In genomic region chr4:57764926-57765325, GRCm38 (mm10) we compare ENCODE assay signal across 11 mouse cellular contexts. TPM values are rescaled to one million over a fixed set of nuclear protein-coding genes. Genes with fewer than 3 reads are reported as not detected.
DNase-seq lines count a peak whose midpoint lies in the region; ATAC-seq and TF ChIP-seq lines count a peak whose summit lies in the region.
"Had no signal": no experiment of that assay in that cellular context is flagged by ENCODE, and none has a peak within 500 bp of the region (broad histone marks: within the 10 kb centered on the region; RNA-seq: fewer than 3 reads in every experiment).

No protein-coding gene starts in this region.

- H3K4me1 ChIP-seq in lung, embryonic 16.5 days (replicated peaks; ENCODE audit: control insufficient read depth, insufficient read depth, low read length): peaks cover 32% of the 10 kb centered on the region
- peaks cover 23 to 56% of the 10 kb centered on the region in 2 experiments for H3K4me1 ChIP-seq in heart, embryonic 14.5 days (ENCODE audit: control insufficient read depth in 2 of 2, insufficient read depth in 2 of 2, low read length in 2 of 2)
- H3K4me1 ChIP-seq in kidney, embryonic 15.5 days: peaks cover 31% of the 10 kb centered on the region
- H3K4me1 ChIP-seq in stomach, postnatal 0 days (replicated peaks; ENCODE audit: control insufficient read depth, insufficient read depth): 0 out of 2 replicates have a peak, but pooled peaks cover 2% of the 10 kb centered on the region
- no peaks in the 10 kb centered on the region for H3K4me1 ChIP-seq in forebrain, embryonic 14.5 days (ENCODE audit: control insufficient read depth, insufficient read depth, low read length)

- H3K9ac ChIP-seq in lung, embryonic 16.5 days (ENCODE audit: low read length): no peak overlapping the region
- peak overlapping the region; percentile 41; the same call in 1 of the 2 replicates for H3K9ac ChIP-seq in heart, embryonic 14.5 days (ENCODE audit: low read length)
- H3K9ac ChIP-seq in kidney, embryonic 15.5 days: no peak overlapping the region
- no peak overlapping the region for H3K9ac ChIP-seq in stomach, postnatal 0 days (ENCODE audit: low read length)
- H3K9ac ChIP-seq in forebrain, embryonic 14.5 days (ENCODE audit: low read length): no peak overlapping the region

- H3K4me3 ChIP-seq in lung, embryonic 16.5 days (ENCODE audit: low read length): no peak overlapping the region
- H3K4me3 ChIP-seq in heart, embryonic 14.5 days (ENCODE audit: control insufficient read depth in 1 of 2, insufficient read depth in 1 of 2, low read depth in 1 of 2, low read length in 2 of 2): no peak overlapping the region
- H3K4me3 ChIP-seq in kidney, embryonic 15.5 days (replicated peaks): no peak overlapping the region
- no peak overlapping the region for H3K4me3 ChIP-seq in stomach, postnatal 0 days (ENCODE audit: low read depth, low read length)
- no peak overlapping the region for H3K4me3 ChIP-seq in forebrain, embryonic 14.5 days (ENCODE audit: low read depth, low read length)

- H3K27ac ChIP-seq in lung, embryonic 16.5 days (ENCODE audit: low read length): peak overlapping the region; percentile 92
- peak overlapping the region; percentile 73 to 90 for H3K27ac ChIP-seq in heart, embryonic 14.5 days (replicated peaks in 1 of 2; ENCODE audit: control insufficient read depth in 1 of 2, insufficient read depth in 1 of 2, low read depth in 2 of 2, low read length in 2 of 2)
- peak overlapping the region; percentile 73 for H3K27ac ChIP-seq in kidney, embryonic 15.5 days
- 0 out of 2 replicates have a peak overlapping the region, but pooled peaks have one; percentile 14 for H3K27ac ChIP-seq in stomach, postnatal 0 days (replicated peaks)
- H3K27ac ChIP-seq in forebrain, embryonic 14.5 days (ENCODE audit: low read depth, low read length): no peak overlapping the region

- H3K36me3 ChIP-seq in lung, embryonic 16.5 days (ENCODE audit: control insufficient read depth, insufficient read depth, low read length): no peaks in the 10 kb centered on the region
- 0 out of 2 replicates have a peak, but pooled peaks cover 3% of the 10 kb centered on the region for H3K36me3 ChIP-seq in heart, embryonic 14.5 days (ENCODE audit: control insufficient read depth, insufficient read depth, low read length)
- H3K36me3 ChIP-seq in kidney, embryonic 15.5 days: no peaks in the 10 kb centered on the region
- H3K36me3 ChIP-seq in stomach, postnatal 0 days (ENCODE audit: control insufficient read depth, insufficient read depth, low read length): no peaks in the 10 kb centered on the region
- no peaks in the 10 kb centered on the region for H3K36me3 ChIP-seq in forebrain, embryonic 14.5 days (ENCODE audit: control insufficient read depth, insufficient read depth, low read length)

- no peak for TF ChIP-seq CTCF in stomach, postnatal 0 days (IDR thresholded peaks at IDR 0.05; ENCODE audit: low read depth)

- no peak for TF ChIP-seq EP300 in stomach, postnatal 0 days (optimal IDR thresholded peaks at IDR 0.05)

- WGBS in lung, embryonic 16.5 days: 38% methylated on average over 1 of the region's 1 CpGs
- 62% methylated on average over 1 of the region's 1 CpGs for WGBS in heart, embryonic 14.5 days
- 47% methylated on average over 1 of the region's 1 CpGs for WGBS in kidney, embryonic 15.5 days
- WGBS in stomach, postnatal 0 days: 65% methylated on average over 1 of the region's 1 CpGs
- WGBS in forebrain, embryonic 14.5 days: 91% methylated on average over 1 of the region's 1 CpGs

- ATAC-seq in lung, embryonic 16.5 days (ENCODE audit: low read depth): 0 out of 2 replicates have a peak, but pooled peaks have one; percentile 39
- no peak for ATAC-seq in heart, embryonic 14.5 days (ENCODE audit: insufficient number of reproducible peaks, insufficient read depth, low FRiP score, low read depth)
- no peak for ATAC-seq in kidney, embryonic 15.5 days (replicated peaks; ENCODE audit: low FRiP score)
- no peak for ATAC-seq in stomach, postnatal 0 days (ENCODE audit: low FRiP score, low TSS enrichment)
- no peak for ATAC-seq in forebrain, embryonic 14.5 days

- H3K9me3 ChIP-seq in lung, embryonic 16.5 days (ENCODE audit: control insufficient read depth, low read length): no peaks in the 10 kb centered on the region
- H3K9me3 ChIP-seq in heart, embryonic 14.5 days (ENCODE audit: control insufficient read depth, low read length): no peaks in the 10 kb centered on the region
- H3K9me3 ChIP-seq in kidney, embryonic 15.5 days (replicated peaks): no peaks in the 10 kb centered on the region
- no peaks in the 10 kb centered on the region for H3K9me3 ChIP-seq in stomach, postnatal 0 days (ENCODE audit: control insufficient read depth, low read length)
- no peaks in the 10 kb centered on the region for H3K9me3 ChIP-seq in forebrain, embryonic 14.5 days (replicated peaks; ENCODE audit: control insufficient read depth, low read length)

- H3K27me3 ChIP-seq in lung, embryonic 16.5 days (ENCODE audit: control insufficient read depth, insufficient read depth, low read depth, low read length): no peaks in the 10 kb centered on the region
- no peaks in the 10 kb centered on the region for H3K27me3 ChIP-seq in heart, embryonic 14.5 days (ENCODE audit: control insufficient read depth, insufficient read depth, low read length)
- H3K27me3 ChIP-seq in kidney, embryonic 15.5 days: no peaks in the 10 kb centered on the region
- H3K27me3 ChIP-seq in stomach, postnatal 0 days (ENCODE audit: control insufficient read depth, insufficient read depth, low read length): no peaks in the 10 kb centered on the region
- no peaks in the 10 kb centered on the region for H3K27me3 ChIP-seq in forebrain, embryonic 14.5 days (replicated peaks; ENCODE audit: control insufficient read depth, insufficient read depth, low read length)

- no peak for DNase-seq in lung, postnatal 4 days
- no peak for DNase-seq in stomach, postnatal 0 days (ENCODE audit: low spot score)
- DNase-seq in forebrain, embryonic 14.5 days (ENCODE audit: low spot score): no peak
- DNase-seq in ovary, postnatal 14 days (ENCODE audit: low spot score): no peak
- DNase-seq: adrenal gland, postnatal 10 days; cerebellum, adult 9-10 months; layer of hippocampus, postnatal 36 days; thymus, postnatal 36 days had no signal

- H3K4me2 ChIP-seq in lung, embryonic 16.5 days (ENCODE audit: low read depth, low read length): no peak overlapping the region
- peak overlapping the region; percentile 40 for H3K4me2 ChIP-seq in heart, embryonic 14.5 days (ENCODE audit: low read length)
- no peak overlapping the region for H3K4me2 ChIP-seq in kidney, embryonic 15.5 days
- no peak overlapping the region for H3K4me2 ChIP-seq in stomach, postnatal 0 days (replicated peaks; ENCODE audit: low read depth)
- no peak overlapping the region for H3K4me2 ChIP-seq in forebrain, embryonic 14.5 days (ENCODE audit: low read length)

RNA-seq across cellular contexts. Expression of gene Akap2, which starts 47.5 kb away (rescaled TPM):
- 44.4 and 46.5 TPM in 2 replicates for polyA plus RNA-seq in lung, embryonic 16.5 days (2015; fragmentation: Nextera tagmentation; extraction: Ambion mirVana)
- 52.0 and 55.0 TPM in 2 replicates for polyA plus RNA-seq in heart, embryonic 14.5 days (2014; fragmentation: Nextera tagmentation; extraction: Ambion mirVana)
- polyA plus RNA-seq in kidney, embryonic 15.5 days (2015; fragmentation: Nextera tagmentation; extraction: Ambion mirVana): 22.8 and 27.8 TPM in 2 replicates
- polyA plus RNA-seq in stomach, postnatal 0 days (2015; fragmentation: Nextera tagmentation; extraction: Ambion mirVana): 10.5 and 11.4 TPM in 2 replicates
- polyA plus RNA-seq in forebrain, embryonic 14.5 days (2014; fragmentation: Nextera tagmentation; extraction: Ambion mirVana): 5.0 and 5.7 TPM in 2 replicates
